Mouse (Mus musculus) adipocyte (in vitro differentiated cells): Measurements from ENCODE around the gene Hmgcs2.

ENCODE experiments used
- DNase-seq: peaks from one replicate; pipeline ENCODE4 v3.0.0-alpha.2; 2016; ENCODE audit warnings: low spot score

Gene Hmgcs2

GRCm38 (mm10) chr3:98336661-98337654 is 56.7 kb downstream of the Hmgcs2 start:
- peak; percentile 16 for DNase-seq

DNA sequence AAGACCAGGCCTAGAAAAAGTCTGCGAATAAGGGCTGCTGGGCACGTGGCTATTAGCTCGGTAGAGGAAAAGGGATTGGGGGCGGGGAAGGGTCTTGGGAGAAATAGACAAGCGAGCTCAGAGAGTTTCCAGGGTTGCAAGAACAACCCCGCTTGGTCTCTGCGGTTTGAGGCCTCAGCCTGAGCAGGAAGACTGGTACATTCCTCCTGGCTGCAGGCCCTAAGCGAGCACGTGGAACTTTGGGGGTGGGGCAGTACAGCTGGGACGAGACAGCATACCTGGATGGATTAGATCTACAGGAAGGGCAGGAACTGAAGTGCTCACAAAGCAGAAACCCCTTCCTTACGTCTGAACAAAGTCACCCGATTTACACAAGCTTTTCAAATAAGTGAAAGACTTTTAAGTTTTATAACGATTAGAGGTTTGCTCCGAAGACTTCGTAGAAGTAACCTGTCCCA is 58.4 kb downstream of the Hmgcs2 start:
- peak; percentile 72 for DNase-seq

DNA sequence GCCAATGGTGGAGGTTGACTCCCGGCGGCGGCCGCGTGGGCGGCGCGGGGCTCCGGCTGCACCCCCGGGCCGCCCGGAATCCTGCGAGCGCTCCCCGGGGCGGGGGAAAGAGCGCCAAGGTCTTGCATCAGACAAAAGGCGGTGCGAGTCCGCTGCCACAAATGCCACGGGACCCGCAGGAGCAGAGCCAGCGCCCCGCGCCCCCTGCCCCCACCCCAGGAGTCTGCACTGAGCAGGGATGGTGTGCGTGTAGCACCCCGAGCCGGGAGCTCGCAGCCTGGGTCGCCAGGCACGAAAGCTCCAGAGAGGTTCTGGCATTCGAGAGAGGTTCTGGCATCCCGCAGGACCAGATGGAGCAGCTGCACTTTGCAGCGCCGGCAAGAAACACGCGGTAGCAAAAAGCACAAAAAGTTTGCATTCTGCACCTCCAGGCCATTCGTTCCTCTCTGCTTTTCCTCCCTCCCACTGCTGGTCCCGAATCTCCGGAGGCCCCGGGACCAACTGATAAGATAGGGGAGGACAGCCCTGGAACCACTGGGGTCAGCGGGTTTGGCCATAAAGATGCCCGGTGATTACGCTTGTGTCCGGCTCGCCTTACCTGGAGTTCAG is 59.0 kb downstream of the Hmgcs2 start:
- peak; percentile 64 for DNase-seq

- DNase-seq = peak; percentile 89
Measured at GRCm38 (mm10) chr3:98339706-98340109, 59.5 kb downstream of the Hmgcs2 start, which contains the start of gene Phgdh. TSS of gene Phgdh (minus strand) at chr3:98339990.

- DNase-seq = peak; percentile 86
Measured at GRCm38 (mm10) chr3:98340818-98341594, 60.8 kb downstream of the Hmgcs2 start.

DNA sequence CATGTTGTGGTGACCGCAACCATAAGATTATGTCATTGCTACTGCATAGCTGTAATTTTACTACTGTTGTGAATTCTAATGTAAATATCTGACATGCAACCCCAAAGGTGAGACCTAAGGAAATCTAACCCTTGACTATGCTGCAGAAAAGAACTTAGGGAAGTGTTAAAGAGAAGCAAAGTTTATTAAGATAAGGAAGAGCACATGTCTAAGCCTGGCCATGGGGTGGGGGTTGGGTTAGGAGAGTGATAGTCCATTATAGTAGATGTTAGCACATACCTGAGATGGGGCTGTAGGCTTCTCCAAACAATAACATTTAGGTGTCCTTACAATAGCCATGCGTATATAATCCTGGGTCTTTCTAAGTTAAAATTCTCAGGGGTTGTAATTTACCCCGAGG is 63.0 kb downstream of the Hmgcs2 start:
- DNase-seq = no peak

DNA sequence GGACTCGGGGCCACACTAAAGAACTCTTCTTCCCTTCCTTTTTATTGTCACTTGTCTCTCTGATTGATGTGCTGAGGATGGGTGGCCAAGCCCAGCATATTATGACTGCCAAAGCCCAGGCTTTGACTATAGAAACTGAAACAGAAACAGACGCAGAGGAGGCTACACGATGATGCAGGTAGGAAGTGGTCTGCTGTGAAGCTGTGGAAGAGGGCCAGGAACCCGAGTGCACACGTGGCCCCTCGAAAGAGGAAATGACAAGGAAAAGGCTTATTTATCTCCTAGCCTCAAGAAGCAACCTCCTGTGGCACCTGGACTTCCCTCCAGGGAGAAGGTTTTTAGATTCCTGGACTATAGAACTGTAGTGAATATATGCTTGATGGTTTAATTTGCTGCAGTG is 67.9 kb downstream of the Hmgcs2 start:
- no peak for DNase-seq

DNA sequence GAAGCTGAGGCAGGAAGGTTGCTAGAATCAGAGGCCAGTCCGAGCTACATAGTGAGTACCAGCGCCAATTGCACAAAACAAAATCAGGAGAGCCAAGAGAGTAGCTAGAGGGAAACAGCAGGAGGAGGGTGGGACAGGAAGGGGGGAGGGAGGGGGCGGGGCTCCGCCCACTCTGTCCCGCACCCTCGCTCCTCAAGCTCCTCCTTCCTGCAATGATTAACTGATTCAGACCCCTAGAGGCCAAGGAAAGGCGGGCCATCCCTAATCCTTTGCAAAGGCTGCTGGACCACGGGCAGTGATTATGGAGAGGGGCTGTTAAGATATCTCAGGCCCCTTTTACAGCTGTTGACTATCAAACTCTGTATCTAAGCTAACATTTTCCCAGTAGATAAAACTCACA is 68.5 kb downstream of the Hmgcs2 start:
- no peak for DNase-seq

DNA sequence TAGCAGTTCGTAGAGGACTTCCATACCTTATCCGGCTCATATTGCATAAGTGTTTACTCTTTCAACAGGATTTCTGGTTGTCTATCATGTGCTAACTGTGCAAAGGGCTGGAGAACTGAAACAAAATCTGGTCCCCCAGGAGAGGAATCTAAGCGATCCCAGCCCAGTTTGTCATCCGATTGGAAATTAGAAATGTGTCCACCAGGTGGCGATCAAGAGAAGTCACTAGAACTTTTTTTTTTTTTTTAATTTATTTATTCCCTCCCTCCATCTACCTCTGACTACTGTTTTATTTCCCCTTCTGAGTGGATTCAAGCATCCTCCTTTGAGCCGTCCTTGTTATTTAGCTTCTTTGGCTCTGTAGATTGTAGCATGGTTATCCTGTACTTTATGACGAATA is 73.7 kb downstream of the Hmgcs2 start:
- DNase-seq = peak; percentile 90

GRCm38 (mm10) chr3:98355344-98356025 is 75.2 kb downstream of the Hmgcs2 start:
- DNase-seq = no peak

DNA sequence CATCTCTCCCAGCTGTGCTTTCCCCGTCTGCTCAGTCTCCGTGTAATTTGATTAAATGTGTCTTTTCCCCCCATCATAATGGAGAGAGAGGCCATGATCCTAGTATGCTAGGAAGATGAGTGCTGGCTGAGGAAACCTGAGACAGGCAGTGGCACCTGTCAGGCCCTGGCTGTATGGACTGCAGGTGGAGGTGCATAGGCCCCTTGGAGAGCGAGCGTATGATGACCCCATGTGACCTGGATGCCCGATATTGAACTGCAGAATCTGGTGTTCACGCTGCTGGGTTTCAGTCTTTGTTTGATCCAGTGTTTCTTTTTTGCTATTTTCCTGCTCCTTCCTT is 75.8 kb downstream of the Hmgcs2 start:
- DNase-seq = no peak

DNA sequence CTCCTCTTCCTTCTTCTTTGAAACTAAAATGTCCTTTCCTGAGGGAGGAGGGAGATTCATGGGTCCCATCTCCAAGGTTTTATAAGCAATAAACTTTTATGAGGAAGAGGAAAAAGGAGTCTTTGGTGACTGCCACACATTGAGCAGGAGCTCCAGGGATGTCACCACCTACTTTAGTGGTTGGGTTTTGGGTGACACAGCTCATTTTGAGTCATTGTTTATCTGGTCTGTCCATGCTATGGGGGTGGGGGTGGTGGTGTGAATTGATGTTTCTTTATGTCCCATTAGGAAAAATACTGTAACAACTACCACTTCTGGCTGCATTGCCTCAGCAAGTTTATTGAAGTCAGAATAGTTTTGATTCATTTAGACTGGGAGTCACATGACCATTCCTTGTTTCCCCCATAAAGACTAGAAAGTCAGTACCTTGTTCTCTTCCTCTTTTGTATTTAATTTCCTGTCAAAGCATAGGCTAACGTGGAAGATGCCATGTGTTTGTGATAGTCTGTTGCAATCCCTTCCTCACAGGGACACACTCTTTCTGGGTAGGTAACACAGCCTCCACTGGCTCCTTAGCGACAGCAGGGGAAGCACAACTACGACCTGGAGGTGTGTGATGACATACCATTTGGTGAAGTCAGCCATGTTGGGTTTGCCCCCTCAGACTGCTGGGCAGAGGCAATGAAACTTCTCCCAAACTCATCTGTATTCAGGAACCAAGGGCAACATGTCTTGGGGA is 76.6 kb downstream of the Hmgcs2 start:
- DNase-seq = no peak
